Mouse (Mus musculus): ENCODE results near the gene Zbtb34. TPM values are rescaled to one million over a fixed set of nuclear protein-coding genes. Genes with fewer than 3 reads are reported as not detected.

Gene Zbtb34
- polyA plus RNA-seq (2014; fragmentation: Illumina TruSeq; extraction: RNeasy Lipid Tissue Mini Kit (QIAGEN cat#74804); ENCODE audit: low replicate concordance), result 4.3 TPM

DNA sequence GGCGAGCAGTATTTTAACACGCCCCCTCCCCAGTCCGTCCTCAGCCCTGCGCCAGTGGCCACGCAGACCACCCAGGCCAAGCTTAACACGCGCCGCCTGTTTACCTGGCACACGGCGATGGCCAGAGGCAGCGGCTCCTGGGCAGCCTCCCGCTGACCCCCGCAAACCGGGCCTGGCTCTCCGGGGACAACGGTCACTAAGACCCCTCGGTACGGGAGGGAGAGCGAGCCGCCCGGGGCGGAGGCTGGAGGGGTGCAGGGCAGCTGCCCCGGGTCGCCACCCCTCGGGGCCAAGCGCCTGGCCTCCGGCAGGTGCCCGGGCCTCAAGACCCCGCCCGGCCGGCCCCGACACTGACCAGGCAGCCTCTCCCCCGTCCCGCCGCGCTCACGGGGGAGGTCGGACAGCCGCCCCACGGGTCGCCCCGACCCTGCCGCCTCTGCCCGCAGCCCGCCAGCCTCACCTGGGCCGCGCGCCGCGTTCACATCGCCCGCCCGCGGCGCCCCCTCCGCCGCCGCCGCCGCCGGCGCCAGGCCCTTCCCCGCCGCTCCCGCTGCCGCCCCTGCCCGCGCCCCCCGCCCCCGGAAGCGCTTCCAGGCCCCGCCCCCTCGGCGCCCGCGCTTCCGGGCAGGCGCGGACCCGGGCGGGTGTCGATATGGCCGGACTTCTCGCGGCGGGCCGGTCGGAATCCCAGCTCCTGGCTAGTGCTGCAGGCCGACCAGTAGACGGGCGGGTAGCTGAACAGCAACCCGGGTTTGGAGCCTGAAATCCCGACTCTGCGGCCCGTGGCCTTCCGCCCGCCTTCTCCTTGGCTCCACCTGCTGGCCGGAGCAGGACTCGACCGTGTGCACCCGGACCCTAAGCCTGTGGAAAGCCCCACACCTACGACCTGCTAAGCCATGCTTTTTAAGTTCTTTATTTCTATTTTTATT lies at the start of gene Zbtb34:
Zbtb34 (minus strand) TSS at position 554 of the 929 bp plus-strand sequence.

DNA sequence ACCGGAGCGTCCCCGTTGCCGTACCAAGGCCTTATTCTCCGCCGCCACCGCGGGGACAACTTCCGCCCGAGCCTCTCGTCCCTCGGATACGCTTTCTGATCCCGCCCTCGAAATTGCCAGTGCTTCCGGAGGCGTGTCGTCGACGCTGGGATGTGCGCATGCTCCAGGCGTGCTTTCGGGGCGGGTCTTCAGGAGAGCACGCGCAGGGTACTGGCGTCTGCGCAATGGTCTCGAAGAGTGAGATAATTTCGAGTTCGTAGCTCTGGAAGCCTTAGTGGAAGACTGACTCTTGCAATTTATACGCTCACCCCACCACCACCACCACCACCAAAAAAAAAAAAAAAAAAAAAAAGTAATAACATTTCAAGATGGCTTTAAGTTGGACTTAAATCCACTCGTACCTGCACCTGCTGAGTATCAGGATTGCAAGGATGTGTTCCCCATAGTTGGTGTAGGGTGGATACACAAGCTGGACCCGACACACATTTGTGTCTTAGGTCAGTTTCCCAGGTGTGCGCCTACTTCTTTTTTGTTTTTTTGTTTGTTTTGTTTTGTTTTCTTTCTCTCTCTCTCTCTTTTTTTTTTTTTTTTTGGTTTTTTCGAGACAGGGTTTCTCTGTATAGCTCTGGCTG lies 37.5 kb upstream of the Zbtb34 start, which contains the start of gene Zbtb43:
Zbtb43 (minus strand) TSS at position 94 of the 632 bp plus-strand sequence.

DNA sequence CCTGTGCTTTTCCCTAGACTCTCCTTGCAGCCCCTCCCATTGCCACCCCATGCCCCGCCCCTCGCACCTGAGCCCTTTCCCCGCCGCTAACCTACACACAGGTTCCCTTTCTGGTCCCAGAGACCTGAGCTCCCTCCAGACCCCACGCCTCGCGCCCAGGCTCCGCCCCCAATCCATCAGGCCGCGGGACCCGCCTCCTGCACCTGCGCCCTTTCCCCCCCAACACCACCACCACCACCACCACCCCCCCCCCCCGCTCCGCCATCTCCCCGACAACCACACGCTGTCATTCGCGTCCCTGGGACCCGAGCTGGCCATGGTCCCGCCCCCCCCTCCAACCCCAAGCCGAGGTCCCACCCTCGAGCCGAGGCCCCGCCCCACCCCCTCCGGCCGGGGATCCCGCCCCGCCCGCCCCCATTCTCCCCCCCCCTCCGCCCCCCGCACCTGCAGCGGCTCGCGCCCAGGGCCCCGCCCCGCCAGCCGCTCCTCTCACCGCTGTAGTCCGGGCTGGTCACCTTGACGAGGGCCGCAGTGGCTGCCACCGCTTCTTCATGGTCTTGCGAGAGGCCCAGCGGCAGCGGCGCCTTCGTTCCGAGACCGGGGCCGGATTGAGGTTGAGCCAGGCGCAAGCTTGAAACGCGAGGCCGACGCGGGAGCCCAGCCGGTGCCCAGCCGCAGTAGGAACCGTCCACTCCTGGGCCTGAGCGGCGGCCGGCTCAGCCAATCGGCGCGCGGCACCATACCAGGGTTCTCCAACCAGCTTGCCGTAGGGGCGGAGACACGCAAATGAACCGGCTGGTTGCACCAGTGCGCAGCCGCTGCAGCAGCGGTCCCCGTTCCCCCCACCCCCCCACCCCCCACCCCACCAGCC lies 60.1 kb downstream of the Zbtb34 start, which contains the start of gene Ralgps1:
Ralgps1 (minus strand) TSS at position 710 of the 871 bp plus-strand sequence.

Other genes starting within 250 kb of the Zbtb34 start
- 3.6 TPM for gene Angptl2, start 215.3 kb downstream of the Zbtb34 start, polyA plus RNA-seq (2014; fragmentation: Illumina TruSeq; extraction: RNeasy Lipid Tissue Mini Kit (QIAGEN cat#74804); ENCODE audit: low replicate concordance)
- gene Ralgps1, start 59.8 kb downstream of the Zbtb34 start, polyA plus RNA-seq (2014; fragmentation: Illumina TruSeq; extraction: RNeasy Lipid Tissue Mini Kit (QIAGEN cat#74804); ENCODE audit: low replicate concordance), result 29.8 TPM
- gene Zbtb43, start 37.2 kb upstream of the Zbtb34 start, polyA plus RNA-seq (2014; fragmentation: Illumina TruSeq; extraction: RNeasy Lipid Tissue Mini Kit (QIAGEN cat#74804); ENCODE audit: low replicate concordance), result 22.3 TPM
- not detected for gene Lmx1b, start 209.2 kb upstream of the Zbtb34 start, polyA plus RNA-seq (2014; fragmentation: Illumina TruSeq; extraction: RNeasy Lipid Tissue Mini Kit (QIAGEN cat#74804); ENCODE audit: low replicate concordance)